Mouse (Mus musculus): ENCODE measurements at regions not wholly inside any gene's neighbourhood (a gene's known extent, or its start where the extent isn't known, plus 50 kb on each side); places are given as distances from the start of the nearest gene placed in this dataset.

DNA sequence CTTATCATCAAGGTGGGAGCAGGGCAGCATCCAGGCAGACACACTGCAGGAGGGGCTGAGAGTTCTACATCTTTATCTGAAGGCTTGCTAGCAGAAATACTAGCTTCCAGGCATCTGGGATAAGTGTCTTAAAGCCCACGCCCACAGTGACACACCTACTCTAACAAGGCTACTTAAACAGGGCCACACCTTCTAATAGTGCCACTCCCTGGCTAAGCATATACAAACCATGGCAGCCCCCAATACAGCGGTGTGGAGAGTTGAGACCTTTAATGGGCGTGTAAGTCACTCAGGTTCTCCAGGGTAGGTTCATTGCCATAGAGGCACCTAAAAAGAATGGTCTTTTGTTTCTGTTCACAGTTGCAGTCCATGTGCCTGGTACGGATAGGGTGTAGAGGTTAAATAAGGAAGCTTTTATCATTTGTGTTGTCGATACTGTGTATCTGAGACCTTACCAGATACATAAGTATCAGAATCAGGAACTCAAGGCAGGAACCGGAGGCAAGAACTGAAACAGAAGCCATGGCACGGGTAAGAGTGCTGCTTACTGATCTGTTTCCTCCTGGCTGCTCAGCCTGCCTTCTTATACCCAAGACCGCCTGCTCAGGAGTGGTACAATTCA is 69.0 kb upstream of the Atrnl1 start:
- ATAC-seq (ENCODE audit: low read depth) (peak; percentile 67; the same call in 1 of the 2 replicates), DNase-seq (no peak)
- Histone ChIP-seq H3K27ac (no peak overlapping the region), H3K9ac (no peak overlapping the region), H3K36me3 (no peaks in the 10 kb centered on the region), H3K9me3 (replicated peaks) (no peaks in the 10 kb centered on the region), H3K4me2 (no peak overlapping the region), H3K27me3 (no peaks in the 10 kb centered on the region), H3K4me3 (replicated peaks) (no peak overlapping the region), H3K4me1 (replicated peaks) (peaks cover 9% of the 10 kb centered on the region)
- 69% methylated on average over 8 of the region's 8 CpGs for WGBS (ENCODE audit: insufficient replicate concordance)

- Histone ChIP-seq H3K27me3 (no peaks in the 10 kb centered on the region), H3K9me3 (replicated peaks) (no peaks in the 10 kb centered on the region), H3K9ac (no peak overlapping the region), H3K36me3 (no peaks in the 10 kb centered on the region), H3K27ac (no peak overlapping the region), H3K4me3 (replicated peaks) (no peak overlapping the region), H3K4me2 (no peak overlapping the region), H3K4me1 (replicated peaks) (peaks cover 9% of the 10 kb centered on the region)
- DNase-seq, result no peak
- WGBS (ENCODE audit: insufficient replicate concordance), result 69% methylated on average over 5 of the region's 5 CpGs
- ATAC-seq (ENCODE audit: low read depth), result no peak
Measured at GRCm38 (mm10) chr19:57542506-57542905, 68.3 kb upstream of the Atrnl1 start.

DNA sequence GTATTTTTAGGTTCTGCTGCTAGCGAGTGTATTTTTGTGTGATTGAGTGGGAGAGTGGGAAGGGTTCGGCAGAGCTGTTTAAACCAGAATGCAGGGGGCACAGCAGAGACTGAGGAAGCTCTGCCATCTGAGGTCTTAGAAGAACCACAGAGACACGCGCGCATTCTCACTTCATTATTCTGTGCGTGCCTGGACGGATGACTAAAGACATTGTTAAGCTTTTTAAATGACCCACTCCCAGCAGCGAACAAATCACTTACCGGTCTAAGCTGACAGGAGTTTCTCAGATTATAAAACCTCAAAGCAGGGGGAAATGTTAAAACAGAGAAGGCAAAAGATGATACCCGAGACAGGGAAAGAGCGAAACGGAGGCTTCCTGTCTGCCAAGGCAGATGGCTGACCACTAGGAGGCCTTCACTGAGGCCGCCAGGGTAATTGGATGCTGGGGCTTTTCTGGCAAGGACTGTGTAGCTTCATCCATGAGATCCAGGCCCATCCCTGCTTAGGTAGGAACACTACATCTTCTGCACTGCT is 67.1 kb upstream of the Atrnl1 start:
- Histone ChIP-seq H3K4me2 (no peak overlapping the region), H3K9ac (no peak overlapping the region), H3K9me3 (replicated peaks) (no peaks in the 10 kb centered on the region), H3K27me3 (no peaks in the 10 kb centered on the region), H3K4me3 (replicated peaks) (no peak overlapping the region), H3K27ac (no peak overlapping the region), H3K36me3 (no peaks in the 10 kb centered on the region), H3K4me1 (replicated peaks) (peaks cover 7% of the 10 kb centered on the region)
- ATAC-seq (ENCODE audit: low read depth), result no peak
- 52% methylated on average over 13 of the region's 13 CpGs for WGBS (ENCODE audit: insufficient replicate concordance)
- DNase-seq, result no peak

DNA sequence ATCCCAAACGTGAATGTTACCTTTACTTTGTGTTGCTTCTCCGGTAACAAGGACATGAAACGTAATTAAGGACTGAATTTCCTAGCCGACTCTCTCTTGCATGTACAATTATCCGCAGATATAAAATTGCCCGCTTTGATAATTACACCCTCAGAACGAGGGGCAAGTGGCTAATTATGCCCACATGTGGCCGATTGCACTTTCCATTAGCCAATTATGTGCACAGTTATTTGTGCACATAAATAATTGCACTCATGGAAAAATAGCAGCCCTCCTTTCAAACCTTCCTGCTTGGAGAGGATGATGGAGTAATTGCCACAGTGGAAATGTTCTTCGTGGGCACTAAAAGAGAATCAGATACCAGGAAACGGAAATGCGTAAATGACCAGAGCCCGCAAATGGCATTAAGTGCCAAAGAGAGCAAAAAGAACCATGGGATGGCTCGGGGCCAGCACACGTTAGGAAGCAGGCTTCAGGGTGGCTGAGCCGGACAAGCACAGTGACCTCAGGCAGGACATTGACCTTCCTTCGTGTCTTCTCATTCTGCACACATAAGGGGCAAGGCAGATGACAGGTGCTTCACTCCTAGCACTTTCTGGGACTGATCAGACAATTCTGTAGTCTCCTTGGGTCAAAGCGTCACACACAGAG is 66.5 kb upstream of the Atrnl1 start:
- 73% methylated on average over 17 of the region's 17 CpGs for WGBS (ENCODE audit: insufficient replicate concordance)
- no peak overlapping the region for H3K4me2 ChIP-seq
- H3K4me3 ChIP-seq (replicated peaks), result no peak overlapping the region
- no peaks in the 10 kb centered on the region for H3K36me3 ChIP-seq
- H3K27ac ChIP-seq, result no peak overlapping the region
- H3K9me3 ChIP-seq (replicated peaks), result no peaks in the 10 kb centered on the region
- peaks cover 4% of the 10 kb centered on the region; the same call in 1 of the 2 replicates for H3K4me1 ChIP-seq (replicated peaks)
- no peaks in the 10 kb centered on the region for H3K27me3 ChIP-seq
- no peak overlapping the region for H3K9ac ChIP-seq
- DNase-seq (no peak), ATAC-seq (ENCODE audit: low read depth) (no peak)

DNA sequence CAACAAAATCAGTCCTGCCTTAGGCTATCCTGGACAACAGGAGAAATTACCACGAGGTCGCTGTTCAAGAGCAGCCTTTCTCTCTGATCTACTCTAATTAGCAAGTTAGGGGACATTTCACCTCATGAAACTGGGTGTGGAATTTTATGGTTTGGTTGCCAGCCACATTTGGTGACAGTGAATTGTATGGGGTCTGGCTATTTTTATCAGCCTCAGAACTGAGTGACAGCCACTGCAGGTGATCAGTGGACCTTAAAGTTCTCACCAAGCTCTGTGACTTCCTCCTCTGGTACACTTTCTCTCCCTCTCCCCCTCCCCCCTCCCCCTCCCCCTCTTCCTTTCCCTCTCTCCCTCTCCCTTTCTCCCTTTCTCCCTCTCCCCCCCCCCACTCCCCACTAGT is 65.8 kb upstream of the Atrnl1 start:
- H3K27me3 ChIP-seq, result no peaks in the 10 kb centered on the region
- H3K4me2 ChIP-seq, result no peak overlapping the region
- no peak for DNase-seq
- no peak for ATAC-seq (ENCODE audit: low read depth)
- H3K4me1 ChIP-seq (replicated peaks), result peaks cover 4% of the 10 kb centered on the region; the same call in 1 of the 2 replicates
- H3K9ac ChIP-seq, result no peak overlapping the region
- H3K9me3 ChIP-seq (replicated peaks), result no peaks in the 10 kb centered on the region
- H3K36me3 ChIP-seq, result no peaks in the 10 kb centered on the region
- H3K4me3 ChIP-seq (replicated peaks), result no peak overlapping the region
- 68% methylated on average over 2 of the region's 2 CpGs for WGBS (ENCODE audit: insufficient replicate concordance)
- H3K27ac ChIP-seq, result no peak overlapping the region

GRCm38 (mm10) chr19:57546039-57546438 is 64.8 kb upstream of the Atrnl1 start:
- H3K27ac ChIP-seq, result no peak overlapping the region
- ATAC-seq (ENCODE audit: low read depth) (no peak), DNase-seq (no peak)
- peaks cover 4% of the 10 kb centered on the region; the same call in 1 of the 2 replicates for H3K4me1 ChIP-seq (replicated peaks)
- no peak overlapping the region for H3K4me2 ChIP-seq
- 65% methylated on average over 2 of the region's 2 CpGs for WGBS (ENCODE audit: insufficient replicate concordance)
- H3K27me3 ChIP-seq, result no peaks in the 10 kb centered on the region
- H3K9ac ChIP-seq, result no peak overlapping the region
- no peaks in the 10 kb centered on the region for H3K36me3 ChIP-seq
- H3K4me3 ChIP-seq (replicated peaks), result no peak overlapping the region
- no peaks in the 10 kb centered on the region for H3K9me3 ChIP-seq (replicated peaks)

GRCm38 (mm10) chr19:57546519-57546918 is 64.3 kb upstream of the Atrnl1 start:
- no peak for DNase-seq
- no peak overlapping the region for H3K4me2 ChIP-seq
- 65% methylated on average over 10 of the region's 10 CpGs for WGBS (ENCODE audit: insufficient replicate concordance)

GRCm38 (mm10) chr19:57548093-57548492 is 62.7 kb upstream of the Atrnl1 start:
- Histone ChIP-seq H3K4me3 (replicated peaks) (no peak overlapping the region), H3K4me2 (no peak overlapping the region), H3K9me3 (replicated peaks) (no peaks in the 10 kb centered on the region), H3K27me3 (no peaks in the 10 kb centered on the region), H3K36me3 (no peaks in the 10 kb centered on the region), H3K4me1 (replicated peaks) (no peaks in the 10 kb centered on the region), H3K9ac (no peak overlapping the region), H3K27ac (no peak overlapping the region)
- ATAC-seq (ENCODE audit: low read depth), result no peak
- no peak for DNase-seq
- 64% methylated on average over 11 of the region's 11 CpGs for WGBS (ENCODE audit: insufficient replicate concordance)

More at GRCm38 (mm10) chr19:57546519-57546918, 64.3 kb upstream of the Atrnl1 start:
- Histone ChIP-seq H3K27ac (no peak overlapping the region), H3K36me3 (no peaks in the 10 kb centered on the region), H3K4me1 (replicated peaks) (peaks cover 4% of the 10 kb centered on the region; the same call in 1 of the 2 replicates), H3K9ac (no peak overlapping the region), H3K27me3 (no peaks in the 10 kb centered on the region), H3K9me3 (replicated peaks) (no peaks in the 10 kb centered on the region), H3K4me3 (replicated peaks) (no peak overlapping the region)
- no peak for ATAC-seq (ENCODE audit: low read depth)

DNA sequence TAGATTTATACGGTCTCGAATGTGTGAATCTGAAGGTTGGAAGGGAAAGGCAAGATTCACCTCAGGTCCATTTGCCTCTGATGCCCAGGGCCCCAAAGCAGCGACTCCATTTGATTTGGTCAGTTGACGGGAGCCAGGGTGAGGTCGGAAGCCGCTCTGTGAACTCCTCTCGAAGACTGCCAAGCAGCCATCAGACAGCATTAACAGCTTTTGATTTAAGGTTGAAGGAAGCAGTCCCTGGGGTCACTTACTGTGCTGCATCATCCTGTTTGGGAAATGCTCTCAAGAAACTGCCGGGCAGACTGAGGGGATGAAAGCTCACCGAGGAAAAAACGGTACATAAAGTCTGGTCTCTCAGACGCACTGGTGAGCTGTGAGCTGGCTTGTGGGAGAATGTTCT is 62.2 kb upstream of the Atrnl1 start:
- no peak overlapping the region for H3K4me2 ChIP-seq
- DNase-seq, result no peak
- no peaks in the 10 kb centered on the region for H3K9me3 ChIP-seq (replicated peaks)
- no peaks in the 10 kb centered on the region for H3K27me3 ChIP-seq
- no peak overlapping the region for H3K27ac ChIP-seq
- no peaks in the 10 kb centered on the region for H3K4me1 ChIP-seq (replicated peaks)
- no peaks in the 10 kb centered on the region for H3K36me3 ChIP-seq
- H3K4me3 ChIP-seq (replicated peaks), result no peak overlapping the region
- ATAC-seq (ENCODE audit: low read depth), result no peak
- WGBS (ENCODE audit: insufficient replicate concordance), result 63% methylated on average over 11 of the region's 11 CpGs
- H3K9ac ChIP-seq, result no peak overlapping the region

- no peak overlapping the region for H3K4me2 ChIP-seq
- H3K4me1 ChIP-seq (replicated peaks), result no peaks in the 10 kb centered on the region
- no peak for ATAC-seq (ENCODE audit: low read depth)
- 75% methylated on average over 11 of the region's 11 CpGs for WGBS (ENCODE audit: insufficient replicate concordance)
- no peak overlapping the region for H3K9ac ChIP-seq
- no peaks in the 10 kb centered on the region for H3K36me3 ChIP-seq
- no peak for DNase-seq
- H3K27ac ChIP-seq, result no peak overlapping the region
- H3K4me3 ChIP-seq (replicated peaks), result no peak overlapping the region
- no peaks in the 10 kb centered on the region for H3K9me3 ChIP-seq (replicated peaks)
- no peaks in the 10 kb centered on the region for H3K27me3 ChIP-seq
Measured at GRCm38 (mm10) chr19:57552964-57553740, 57.7 kb upstream of the Atrnl1 start.

DNA sequence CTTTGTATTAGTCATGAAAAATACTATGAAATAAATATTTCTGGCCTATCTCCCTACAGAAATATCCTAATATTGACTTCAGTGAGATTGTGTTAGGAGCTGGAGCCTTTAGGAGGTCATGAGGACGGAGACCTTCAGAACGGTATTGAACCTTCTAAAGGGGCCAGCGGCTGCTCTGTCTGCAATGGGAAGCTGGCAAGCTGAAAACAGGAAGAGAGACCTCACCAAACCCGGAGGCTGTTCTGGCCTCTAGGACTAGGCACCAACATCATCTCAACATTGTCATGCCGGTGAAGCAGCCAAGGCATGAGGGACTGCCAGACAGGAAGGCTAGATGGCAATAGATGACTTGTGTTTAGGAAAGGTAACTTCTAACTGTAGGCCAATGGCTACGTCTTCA is 56.7 kb upstream of the Atrnl1 start:
- no peak for DNase-seq
- no peak for ATAC-seq (ENCODE audit: low read depth)
- H3K4me1 ChIP-seq (replicated peaks), result no peaks in the 10 kb centered on the region
- H3K4me3 ChIP-seq (replicated peaks), result no peak overlapping the region
- H3K4me2 ChIP-seq, result no peak overlapping the region
- 43% methylated on average over 6 of the region's 6 CpGs for WGBS (ENCODE audit: insufficient replicate concordance)
- no peak overlapping the region for H3K27ac ChIP-seq
- no peaks in the 10 kb centered on the region for H3K27me3 ChIP-seq
- H3K9ac ChIP-seq, result no peak overlapping the region
- H3K9me3 ChIP-seq (replicated peaks), result no peaks in the 10 kb centered on the region
- no peaks in the 10 kb centered on the region for H3K36me3 ChIP-seq
